Mouse (Mus musculus): ENCODE data around the gene Trim13. TPM values are rescaled to one million over a fixed set of nuclear protein-coding genes. Genes with fewer than 3 reads are reported as not detected.
"Not testable (repeated sequence)": the region's sequence is repeated elsewhere in the genome, so short reads cannot be mapped to it uniquely, and the experiment has no call there.

Trim13 gene
- polyA plus RNA-seq (2015; fragmentation: Nextera tagmentation; extraction: Ambion mirVana): 22.7 and 23.6 TPM in 2 replicates

- Histone ChIP-seq H3K4me1 (replicated peaks; ENCODE audit: insufficient read depth, low read length) (peaks cover 7% of the 10 kb centered on the region; the same call in 1 of the 2 replicates), H3K9ac (ENCODE audit: low read depth, low read length) (peak within 1 kb of the TSS; percentile 75), H3K9me3 (replicated peaks; ENCODE audit: low read length) (no peaks in the 10 kb centered on the region), H3K27me3 (ENCODE audit: insufficient read depth, low read length) (no peaks in the 10 kb centered on the region), H3K36me3 (ENCODE audit: insufficient read depth, low read length) (0 out of 2 replicates have a peak, but pooled peaks cover 3% of the 10 kb centered on the region), H3K4me3 (replicated peaks; ENCODE audit: low read depth, low read length) (peak within 1 kb of the TSS; percentile 73), H3K4me2 (ENCODE audit: low read length) (peak within 1 kb of the TSS; percentile 58), H3K27ac (no peak within 1 kb of the TSS)
- WGBS: 62% methylated on average over 5 of the region's 5 CpGs
- DNase-seq (ENCODE audit: low spot score): no peak
- ATAC-seq (replicated peaks; ENCODE audit: low FRiP score, low read depth): no peak
- no peak for TF ChIP-seq CTCF (IDR thresholded peaks at IDR 0.05; ENCODE audit: low read depth)
Observed at GRCm38 (mm10) chr14:61597968-61598367, at the start of gene Trim13. TSS of gene Trim13 (plus strand) at chr14:61598247.

- DNase-seq (ENCODE audit: low spot score): no peak
- no peak for TF ChIP-seq CTCF (IDR thresholded peaks at IDR 0.05; ENCODE audit: low read depth)
- no peaks in the 10 kb centered on the region for H3K4me1 ChIP-seq (replicated peaks; ENCODE audit: insufficient read depth, low read length)
- no peak for ATAC-seq (replicated peaks; ENCODE audit: low FRiP score, low read depth)
- no peak overlapping the region for H3K4me2 ChIP-seq (ENCODE audit: low read length)
- H3K9ac ChIP-seq (ENCODE audit: low read depth, low read length): no peak overlapping the region
- H3K27ac ChIP-seq: no peak overlapping the region
- 68% methylated on average over 1 of the region's 1 CpGs for WGBS
- H3K4me3 ChIP-seq (replicated peaks; ENCODE audit: low read depth, low read length): no peak overlapping the region
- 0 out of 2 replicates have a peak, but pooled peaks cover 5% of the 10 kb centered on the region for H3K36me3 ChIP-seq (ENCODE audit: insufficient read depth, low read length)
- H3K9me3 ChIP-seq (replicated peaks; ENCODE audit: low read length): no peaks in the 10 kb centered on the region
- no peaks in the 10 kb centered on the region for H3K27me3 ChIP-seq (ENCODE audit: insufficient read depth, low read length)
Observed at GRCm38 (mm10) chr14:61548614-61549013, 49.4 kb upstream of the Trim13 start.

GRCm38 (mm10) chr14:61555931-61556288, 42.1 kb upstream of the Trim13 start:
- no peak for ATAC-seq (replicated peaks; ENCODE audit: low FRiP score, low read depth)
- no peaks in the 10 kb centered on the region for H3K4me1 ChIP-seq (replicated peaks; ENCODE audit: insufficient read depth, low read length)
- no peaks in the 10 kb centered on the region for H3K36me3 ChIP-seq (ENCODE audit: insufficient read depth, low read length)
- H3K9me3 ChIP-seq (replicated peaks; ENCODE audit: low read length): no peaks in the 10 kb centered on the region
- no peaks in the 10 kb centered on the region for H3K27me3 ChIP-seq (ENCODE audit: insufficient read depth, low read length)
- H3K4me3 ChIP-seq (replicated peaks; ENCODE audit: low read depth, low read length): peak overlapping the region; percentile 58
- peak overlapping the region; percentile 85 for H3K27ac ChIP-seq
- no peak for TF ChIP-seq CTCF (IDR thresholded peaks at IDR 0.05; ENCODE audit: low read depth)
- WGBS: 2% methylated on average over 6 of the region's 6 CpGs
- H3K9ac ChIP-seq (ENCODE audit: low read depth, low read length): peak overlapping the region; percentile 67
- no peak for DNase-seq (ENCODE audit: low spot score)
- H3K4me2 ChIP-seq (ENCODE audit: low read length): peak overlapping the region; percentile 85

- Histone ChIP-seq H3K4me3 (replicated peaks; ENCODE audit: low read depth, low read length) (peak within 1 kb of the TSS; percentile 58), H3K9me3 (replicated peaks; ENCODE audit: low read length) (no peaks in the 10 kb centered on the region), H3K9ac (ENCODE audit: low read depth, low read length) (peak within 1 kb of the TSS; percentile 67), H3K4me1 (replicated peaks; ENCODE audit: insufficient read depth, low read length) (no peaks in the 10 kb centered on the region), H3K36me3 (ENCODE audit: insufficient read depth, low read length) (no peaks in the 10 kb centered on the region), H3K4me2 (ENCODE audit: low read length) (peak within 1 kb of the TSS; percentile 85), H3K27me3 (ENCODE audit: insufficient read depth, low read length) (no peaks in the 10 kb centered on the region), H3K27ac (peak within 1 kb of the TSS; percentile 85)
- WGBS: under 1% methylated on average over 72 of the region's 72 CpGs
- peak; percentile 98 for ATAC-seq (replicated peaks; ENCODE audit: low FRiP score, low read depth)
- DNase-seq (ENCODE audit: low spot score): peak; percentile 100
- peak; percentile 35; the same call in 1 of the 2 replicates for TF ChIP-seq CTCF (IDR thresholded peaks at IDR 0.05; ENCODE audit: low read depth)
Observed at GRCm38 (mm10) chr14:61556289-61557147, 41.5 kb upstream of the Trim13 start, which contains the start of gene Spryd7. TSS of gene Spryd7 (minus strand) at chr14:61556886.

- WGBS: 85% methylated on average over 6 of the region's 6 CpGs
- Histone ChIP-seq H3K4me3 (replicated peaks; ENCODE audit: low read depth, low read length) (no peak overlapping the region), H3K36me3 (ENCODE audit: insufficient read depth, low read length) (no peaks in the 10 kb centered on the region), H3K4me2 (ENCODE audit: low read length) (no peak overlapping the region), H3K27ac (no peak overlapping the region), H3K27me3 (ENCODE audit: insufficient read depth, low read length) (no peaks in the 10 kb centered on the region), H3K4me1 (replicated peaks; ENCODE audit: insufficient read depth, low read length) (no peaks in the 10 kb centered on the region), H3K9me3 (replicated peaks; ENCODE audit: low read length) (no peaks in the 10 kb centered on the region; the same call in 1 of the 2 replicates), H3K9ac (ENCODE audit: low read depth, low read length) (no peak overlapping the region)
- TF ChIP-seq CTCF (IDR thresholded peaks at IDR 0.05; ENCODE audit: low read depth): no peak
- no peak for ATAC-seq (replicated peaks; ENCODE audit: low FRiP score, low read depth)
- no peak for DNase-seq (ENCODE audit: low spot score)
Observed at GRCm38 (mm10) chr14:61558901-61559300, 39.1 kb upstream of the Trim13 start.

- Histone ChIP-seq H3K9me3 (replicated peaks; ENCODE audit: low read length) (no peaks in the 10 kb centered on the region; the same call in 1 of the 2 replicates), H3K4me3 (replicated peaks; ENCODE audit: low read depth, low read length) (no peak overlapping the region), H3K36me3 (ENCODE audit: insufficient read depth, low read length) (no peaks in the 10 kb centered on the region), H3K4me1 (replicated peaks; ENCODE audit: insufficient read depth, low read length) (no peaks in the 10 kb centered on the region), H3K4me2 (ENCODE audit: low read length) (no peak overlapping the region), H3K27ac (no peak overlapping the region), H3K9ac (ENCODE audit: low read depth, low read length) (no peak overlapping the region), H3K27me3 (ENCODE audit: insufficient read depth, low read length) (no peaks in the 10 kb centered on the region)
- 77% methylated on average over 3 of the region's 3 CpGs for WGBS
- TF ChIP-seq CTCF (IDR thresholded peaks at IDR 0.05; ENCODE audit: low read depth): no peak
- DNase-seq (ENCODE audit: low spot score): no peak
- ATAC-seq (replicated peaks; ENCODE audit: low FRiP score, low read depth): no peak
Observed at GRCm38 (mm10) chr14:61559856-61560255, 38.2 kb upstream of the Trim13 start.

- not testable (repeated sequence) for H3K4me1 ChIP-seq (replicated peaks; ENCODE audit: insufficient read depth, low read length); ATAC-seq (replicated peaks; ENCODE audit: low FRiP score, low read depth); H3K4me3 ChIP-seq (replicated peaks; ENCODE audit: low read depth, low read length); H3K27me3 ChIP-seq (ENCODE audit: insufficient read depth, low read length); H3K9ac ChIP-seq (ENCODE audit: low read depth, low read length); H3K4me2 ChIP-seq (ENCODE audit: low read length); H3K9me3 ChIP-seq (replicated peaks; ENCODE audit: low read length); H3K27ac ChIP-seq; H3K36me3 ChIP-seq (ENCODE audit: insufficient read depth, low read length); DNase-seq (ENCODE audit: low spot score)
- 91% methylated on average over 4 of the region's 4 CpGs for WGBS
Observed at GRCm38 (mm10) chr14:61566211-61566610, 31.8 kb upstream of the Trim13 start.

Measured in kidney, postnatal 0 days (tissue).